Mouse (Mus musculus): ENCODE measurements around the gene Tmprss11d. TPM values are rescaled to one million over a fixed set of nuclear protein-coding genes. Genes with fewer than 3 reads are reported as not detected.
"Not testable (repeated sequence)": the region's sequence is repeated elsewhere in the genome, so short reads cannot be mapped to it uniquely, and the experiment has no call there.

The Tmprss11d gene
- total RNA-seq (2021): not detected
- long read RNA-seq, experiment 1: 0 reads
- long read RNA-seq, experiment 2: 0 reads

DNA sequence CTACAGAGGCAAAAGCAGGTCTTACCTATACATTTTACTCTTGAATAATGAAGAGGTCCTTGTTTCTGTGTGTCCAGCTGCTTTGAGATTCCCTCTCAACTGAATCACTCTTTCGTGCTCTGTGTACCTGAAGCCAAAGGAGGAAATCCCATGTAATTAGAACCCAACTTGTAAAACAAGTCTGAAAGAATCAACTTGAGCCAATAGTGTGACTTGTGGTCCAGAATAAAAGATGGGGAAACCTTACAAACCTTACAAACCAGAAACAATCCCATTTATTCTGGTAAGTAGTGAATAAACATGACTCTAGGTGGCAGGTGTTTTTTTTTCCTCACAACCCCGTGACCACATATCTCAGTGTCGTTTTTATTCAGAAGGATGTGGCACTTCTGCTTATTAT lies at the start of gene Tmprss11d:
Tmprss11d (minus strand) TSS at position 101 of the 400 bp plus-strand sequence.
- TF ChIP-seq CTCF (conservative IDR thresholded peaks at IDR 0.05): no peak
- Histone ChIP-seq H3K27ac (no peak within 1 kb of the TSS), H3K4me3 (no peak within 1 kb of the TSS)
- no peak for DNase-seq (ENCODE audit: low spot score in 2 of 2)

DNA sequence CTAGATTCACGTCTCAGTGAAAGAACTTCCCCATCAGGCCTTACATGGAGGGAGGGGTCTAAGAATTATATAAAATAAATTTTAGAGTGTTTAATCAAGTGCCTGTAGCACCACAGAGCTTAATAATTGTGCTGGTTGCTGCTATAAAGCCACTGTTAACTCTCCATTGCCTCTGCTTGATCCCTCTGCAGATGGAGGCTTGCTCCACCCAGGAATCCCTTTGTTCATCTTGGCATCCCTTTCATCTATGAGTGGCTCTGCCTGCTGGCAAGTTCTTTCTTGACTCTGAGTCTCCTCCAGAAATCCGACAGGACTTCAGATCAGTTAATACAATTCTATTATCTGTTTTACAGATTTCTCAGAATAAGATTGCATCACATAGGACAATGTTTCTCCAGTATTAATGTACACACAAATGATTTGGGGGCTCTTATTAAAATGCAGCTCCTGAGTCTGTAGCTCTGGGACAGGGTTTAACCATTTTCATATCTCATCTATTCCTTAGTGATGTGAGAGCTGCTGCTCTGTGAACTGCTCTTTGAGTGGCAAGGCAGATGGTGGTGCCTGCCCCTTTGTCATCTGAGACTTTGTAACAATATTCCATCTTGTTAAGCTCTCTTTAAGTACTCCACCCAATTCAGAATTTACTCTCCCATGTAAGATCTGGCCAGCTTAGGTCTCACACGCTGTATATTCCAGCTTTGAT lies 48.3 kb upstream of the Tmprss11d start:
- DNase-seq (ENCODE audit: low spot score in 2 of 2): no peak
- no peak for TF ChIP-seq CTCF (conservative IDR thresholded peaks at IDR 0.05)
- Histone ChIP-seq H3K27ac (no peak overlapping the region), H3K4me3 (no peak overlapping the region)

- Histone ChIP-seq H3K27ac (no peak overlapping the region), H3K4me3 (no peak overlapping the region)
- TF ChIP-seq CTCF (conservative IDR thresholded peaks at IDR 0.05): peak; percentile 69
- no peak for DNase-seq (ENCODE audit: low spot score in 2 of 2)
Observed at GRCm38 (mm10) chr5:86419494-86419893, 46.3 kb upstream of the Tmprss11d start.

DNA sequence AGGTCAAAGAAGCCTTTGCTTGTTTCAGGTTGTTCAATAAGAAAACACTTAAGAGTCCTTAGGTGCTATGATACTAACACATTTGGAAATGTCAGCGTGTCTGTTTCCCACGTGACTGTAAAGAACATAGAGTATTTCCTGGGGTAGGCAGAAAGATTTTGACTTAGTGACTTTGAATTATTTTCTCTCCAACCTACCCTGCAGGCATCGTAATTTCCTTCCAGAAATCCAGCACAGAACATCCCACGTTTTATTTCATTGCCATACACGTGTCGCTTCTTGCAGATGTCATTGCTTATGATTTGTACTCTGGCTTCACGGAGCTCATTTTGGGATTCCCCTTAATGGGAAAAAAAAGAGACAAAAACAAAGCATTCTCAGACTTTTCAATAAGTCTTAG lies 41.1 kb upstream of the Tmprss11d start:
- H3K27ac ChIP-seq: no peak overlapping the region
- no peak for DNase-seq (ENCODE audit: low spot score in 2 of 2)
- TF ChIP-seq CTCF (conservative IDR thresholded peaks at IDR 0.05): no peak
- H3K4me3 ChIP-seq: no peak overlapping the region

DNA sequence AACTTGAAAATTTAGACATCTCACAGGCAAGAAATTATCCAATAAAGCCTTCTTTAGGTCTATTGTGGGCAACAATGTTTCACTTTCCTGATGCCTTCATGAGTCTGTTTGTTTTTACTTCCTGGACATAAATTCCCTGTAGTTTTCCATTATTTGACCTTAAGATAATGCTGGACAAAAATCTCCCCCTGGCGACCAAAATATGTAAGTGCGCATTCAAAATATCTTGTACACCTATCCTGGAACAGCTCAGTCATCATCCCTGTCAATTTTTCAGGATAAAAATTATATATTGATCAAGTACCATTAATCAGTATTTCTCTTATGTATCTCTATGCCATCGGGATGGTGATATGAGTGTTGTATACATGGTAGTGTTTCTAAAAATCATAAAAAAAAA lies 37.6 kb upstream of the Tmprss11d start:
- peak in 1 of 2 experiments; percentile 36 for DNase-seq (ENCODE audit: low spot score in 2 of 2)
- no peak overlapping the region for H3K4me3 ChIP-seq
- TF ChIP-seq CTCF (conservative IDR thresholded peaks at IDR 0.05): peak; percentile 85
- no peak overlapping the region for H3K27ac ChIP-seq

GRCm38 (mm10) chr5:86407941-86408340 lies 34.7 kb upstream of the Tmprss11d start:
- H3K27ac ChIP-seq: no peak overlapping the region
- no peak for TF ChIP-seq CTCF (conservative IDR thresholded peaks at IDR 0.05)
- DNase-seq (ENCODE audit: low spot score in 2 of 2): no peak
- H3K4me3 ChIP-seq: no peak overlapping the region

DNA sequence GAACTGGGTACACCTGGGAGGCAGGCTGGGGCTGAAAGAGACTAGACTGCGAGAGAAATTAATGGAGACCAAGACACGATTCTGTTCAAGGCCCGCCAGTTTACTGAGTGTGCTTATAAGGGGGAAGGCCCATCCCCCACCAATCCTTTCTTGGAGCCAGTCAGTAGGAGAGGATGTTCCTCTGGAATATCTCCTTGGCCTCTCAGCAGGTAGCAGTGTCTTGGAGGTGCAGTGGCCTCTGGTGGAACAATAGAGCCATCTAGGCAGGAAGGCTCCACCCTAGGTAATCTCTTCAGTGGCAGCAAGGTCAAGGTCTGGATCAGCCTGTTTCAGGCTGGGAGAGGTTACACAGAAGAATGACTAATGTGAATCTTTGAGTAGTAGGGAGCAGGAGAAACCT lies 34.0 kb upstream of the Tmprss11d start:
- no peak overlapping the region for H3K27ac ChIP-seq
- no peak for TF ChIP-seq CTCF (conservative IDR thresholded peaks at IDR 0.05)

GRCm38 (mm10) chr5:86359412-86359985 lies 13.7 kb downstream of the Tmprss11d start:
- no peak for DNase-seq (ENCODE audit: low spot score in 2 of 2)

More for the DNA sequence above, 34.0 kb upstream of the Tmprss11d start:
- H3K4me3 ChIP-seq: no peak overlapping the region
- DNase-seq (ENCODE audit: low spot score in 2 of 2): no peak

GRCm38 (mm10) chr5:86352966-86353365 lies 20.3 kb downstream of the Tmprss11d start:
- DNase-seq (ENCODE audit: low spot score in 2 of 2): peak; percentile 41 to 73
- H3K27ac ChIP-seq: no peak overlapping the region
- no peak overlapping the region for H3K4me3 ChIP-seq
- peak; percentile 85 for TF ChIP-seq CTCF (conservative IDR thresholded peaks at IDR 0.05)

More at GRCm38 (mm10) chr5:86359412-86359985, 13.7 kb downstream of the Tmprss11d start:
- TF ChIP-seq CTCF (conservative IDR thresholded peaks at IDR 0.05): no peak
- Histone ChIP-seq H3K4me3 (no peak overlapping the region), H3K27ac (no peak overlapping the region)

DNA sequence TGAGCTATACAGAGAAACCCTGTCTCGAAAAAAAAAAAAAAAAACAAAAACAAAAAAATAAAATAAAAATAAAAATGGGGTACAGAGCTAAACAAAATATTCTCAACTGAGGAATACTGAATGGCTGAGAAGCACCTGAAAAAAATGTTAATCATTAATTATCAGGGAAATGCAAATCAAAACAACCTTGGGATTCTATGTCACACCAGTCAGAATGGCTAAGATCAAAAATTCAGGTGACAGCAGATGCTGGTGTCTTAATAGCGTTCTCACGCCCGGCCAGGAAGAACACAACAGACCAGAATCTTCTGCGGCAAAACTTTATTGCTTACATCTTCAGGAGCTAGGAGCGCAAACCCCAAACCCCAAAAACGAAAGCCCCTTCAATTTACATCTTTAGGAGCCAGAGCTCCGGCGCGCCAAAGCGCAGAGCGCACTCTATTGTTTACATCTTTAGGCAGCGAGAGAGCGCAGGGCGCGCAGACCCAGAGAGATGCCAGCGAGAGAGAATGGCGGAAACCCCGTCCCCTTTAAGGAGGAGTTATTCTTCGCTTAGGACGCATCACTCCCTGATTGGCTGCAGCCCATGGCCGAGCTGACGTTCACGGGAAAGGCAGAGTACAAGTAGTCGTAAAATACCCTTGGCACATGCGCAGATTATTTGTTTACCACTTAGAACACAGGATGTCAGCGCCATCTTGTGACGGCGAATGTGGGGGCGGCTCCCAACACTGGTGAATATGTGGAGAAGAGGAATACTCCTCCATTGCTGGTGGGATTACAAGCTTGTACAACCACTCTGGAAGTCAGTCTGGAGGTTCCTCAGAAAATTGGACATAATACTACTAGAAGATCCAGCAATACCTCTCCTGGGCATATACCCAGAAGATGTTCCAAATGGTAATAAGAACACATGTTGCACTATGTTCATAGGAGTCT lies 54.9 kb downstream of the Tmprss11d start:
- H3K4me3 ChIP-seq; DNase-seq (ENCODE audit: low spot score in 2 of 2); H3K27ac ChIP-seq: not testable (repeated sequence)

DNA sequence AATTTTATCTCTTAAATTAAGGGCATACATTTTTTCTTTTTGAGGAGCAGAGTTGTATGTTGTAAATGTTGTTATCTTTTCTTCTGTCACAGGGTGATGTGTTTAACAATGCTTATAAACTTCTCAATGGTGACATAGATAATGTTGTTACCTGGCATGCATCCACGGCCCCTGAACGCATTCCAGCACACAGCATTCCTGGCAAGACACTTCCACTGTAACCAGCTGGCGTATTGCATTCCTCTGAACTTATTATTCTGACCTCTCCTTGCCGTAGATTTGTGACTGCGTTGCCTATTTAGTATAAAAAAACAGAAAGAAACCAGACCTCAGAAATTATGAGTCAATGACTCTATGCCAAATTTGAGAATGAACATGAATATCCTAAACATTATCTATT lies 67.1 kb downstream of the Tmprss11d start:
- no peak for TF ChIP-seq CTCF (conservative IDR thresholded peaks at IDR 0.05)
- DNase-seq (ENCODE audit: low spot score in 2 of 2): no peak
- no peak overlapping the region for H3K27ac ChIP-seq
- no peak overlapping the region for H3K4me3 ChIP-seq

GRCm38 (mm10) chr5:86303877-86304276 lies 69.3 kb downstream of the Tmprss11d start:
- no peak for TF ChIP-seq CTCF (conservative IDR thresholded peaks at IDR 0.05)
- no peak for DNase-seq (ENCODE audit: low spot score in 2 of 2)
- H3K4me3 ChIP-seq: no peak overlapping the region
- no peak overlapping the region for H3K27ac ChIP-seq

- no peak for TF ChIP-seq CTCF (conservative IDR thresholded peaks at IDR 0.05)
- H3K4me3 ChIP-seq: no peak within 1 kb of the TSS
- H3K27ac ChIP-seq: no peak within 1 kb of the TSS
- no peak for DNase-seq (ENCODE audit: low spot score in 2 of 2)
Observed at GRCm38 (mm10) chr5:86289208-86289607, 84.0 kb downstream of the Tmprss11d start, which contains the start of gene Tmprss11c. Tmprss11c (minus strand) TSS chr5:86289308.

Other genes with a start within 250 kb of the Tmprss11d start
- 10 to 100 TPM; 19.1 to 20.8 TPM for gene Uba6, start 200.6 kb downstream of the Tmprss11d start, total RNA-seq (2021)
- gene Gnrhr, start 175.5 kb downstream of the Tmprss11d start, total RNA-seq (2021): not detected
- not detected for gene Tmprss11c, start 84.1 kb downstream of the Tmprss11d start, total RNA-seq (2021)
- gene Tmprss11a, start 95.6 kb upstream of the Tmprss11d start, total RNA-seq (2021): not detected
- not detected for gene Tmprss11g, start 145.2 kb upstream of the Tmprss11d start, total RNA-seq (2021)